Mouse (Mus musculus) thymus, adult 18-20 months (tissue): ENCODE results near the gene Wdr31.
A peak's percentile ranks its signal among the peaks of the same experiment; 100 is the strongest.
"Not testable (repeated sequence)": the region's sequence is repeated elsewhere in the genome, so short reads cannot be mapped to it uniquely, and the experiment has no call there.

Experiments used
- DNase-seq, 2 experiments: peaks; one replicate each; pipeline ENCODE4 v3.0.0; 2022; ENCODE audit warnings: mixed read lengths in 2 of 2

Gene Wdr31

DNA sequence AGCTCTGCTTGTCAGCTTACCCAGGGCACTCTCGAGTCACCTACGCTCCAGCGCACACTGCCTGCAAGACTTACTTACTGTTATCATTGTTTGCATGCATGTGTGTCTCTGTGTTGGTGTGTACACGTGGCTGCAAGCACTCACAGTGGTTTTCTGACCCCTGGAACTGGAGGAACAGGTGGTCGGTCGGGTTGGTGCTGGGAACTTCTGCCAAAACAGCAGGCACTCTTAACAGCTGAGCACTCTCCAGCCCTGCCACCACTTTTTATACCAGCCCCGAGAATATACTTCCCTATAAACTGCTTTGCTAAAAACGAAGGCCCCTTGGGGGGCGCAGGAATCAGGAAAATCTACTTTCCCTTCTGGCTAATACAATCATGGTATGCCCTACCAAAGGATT, 23.5 kb upstream of the Wdr31 start:
- no peak for DNase-seq

DNA sequence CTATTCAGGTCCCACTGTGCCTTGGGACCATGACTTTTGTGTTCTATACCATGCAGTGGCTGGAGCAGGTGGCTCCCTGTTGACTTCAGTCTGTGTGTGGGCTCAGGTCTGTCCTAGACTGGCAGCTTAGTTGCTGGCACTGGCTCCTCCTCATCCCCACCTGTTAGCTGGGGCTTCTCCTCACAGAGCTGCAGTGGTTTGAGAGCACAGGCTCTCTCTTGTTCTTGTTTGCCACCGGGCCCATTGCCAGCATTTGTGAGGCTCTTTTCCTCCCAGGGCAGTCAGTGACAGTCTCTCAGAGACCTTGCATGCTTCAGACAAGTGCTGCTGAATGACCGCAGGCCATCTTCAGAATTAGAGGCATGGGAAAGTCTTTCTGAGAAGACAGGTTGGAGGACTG, 22.0 kb upstream of the Wdr31 start:
- DNase-seq = no peak

DNA sequence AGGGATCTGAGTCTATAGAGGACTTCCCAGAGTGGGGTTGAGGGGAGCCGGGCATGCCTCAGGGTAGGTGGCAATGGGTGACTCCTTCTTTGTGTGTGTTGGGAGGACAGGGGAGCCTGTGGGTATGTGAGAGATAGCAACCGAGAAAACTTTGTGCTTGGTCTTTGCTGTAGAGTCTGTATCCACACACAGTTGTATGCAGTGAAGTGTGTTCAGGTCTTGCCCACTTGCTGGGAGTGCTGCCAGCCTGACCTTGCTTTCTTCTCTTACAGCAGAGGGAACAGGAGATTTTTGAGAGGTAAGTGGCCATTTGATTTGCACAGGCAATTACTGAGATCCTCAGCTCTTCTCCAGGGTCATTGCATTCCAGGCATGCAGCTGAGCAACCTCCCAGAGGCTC, 17.2 kb upstream of the Wdr31 start:
- no peak for DNase-seq

DNA sequence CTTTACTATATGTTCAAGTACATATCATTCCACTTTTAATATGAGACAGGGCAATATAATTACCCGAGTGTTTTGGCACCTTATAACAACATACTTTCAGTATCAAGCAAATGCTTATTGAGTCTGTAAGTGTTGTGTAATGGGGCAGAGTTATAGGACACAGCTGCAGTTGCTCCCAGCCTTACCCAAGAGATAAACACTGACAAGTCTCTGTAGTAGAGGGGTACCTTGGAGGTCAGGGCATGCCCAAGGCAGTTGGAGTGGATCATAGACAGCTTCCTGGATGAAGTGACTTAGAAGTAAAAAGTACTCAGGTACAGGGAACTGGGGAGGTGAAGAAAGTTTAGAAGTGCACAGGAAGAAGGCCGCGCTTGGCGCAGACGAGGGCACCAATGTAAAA, 16.5 kb upstream of the Wdr31 start:
- DNase-seq = no peak

DNA sequence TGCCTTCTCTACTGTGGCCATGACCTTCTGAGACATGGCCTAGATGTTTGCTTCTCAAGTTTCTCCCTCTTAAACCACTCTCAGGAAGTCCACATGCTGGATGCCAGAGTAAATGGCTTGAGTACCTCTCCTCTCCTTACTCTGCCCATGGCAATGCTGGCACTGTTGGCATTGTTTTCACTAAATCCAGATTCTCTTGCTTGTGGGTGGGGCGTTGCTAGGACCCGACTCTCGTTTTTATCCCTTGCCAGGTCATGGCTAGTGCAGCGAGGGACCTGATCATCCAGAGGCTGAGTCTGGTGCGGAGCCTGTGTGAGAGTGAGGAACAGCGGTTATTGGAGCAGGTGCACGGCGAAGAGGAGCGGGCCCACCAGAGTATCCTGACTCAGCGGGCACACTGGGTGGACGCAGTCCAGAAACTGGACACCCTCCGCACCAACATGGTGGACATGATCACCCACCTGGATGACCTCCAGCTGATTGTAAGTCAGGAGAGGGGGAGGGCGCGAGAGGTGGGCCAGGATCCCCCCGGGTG, 15.5 kb upstream of the Wdr31 start:
- DNase-seq = no peak

DNA sequence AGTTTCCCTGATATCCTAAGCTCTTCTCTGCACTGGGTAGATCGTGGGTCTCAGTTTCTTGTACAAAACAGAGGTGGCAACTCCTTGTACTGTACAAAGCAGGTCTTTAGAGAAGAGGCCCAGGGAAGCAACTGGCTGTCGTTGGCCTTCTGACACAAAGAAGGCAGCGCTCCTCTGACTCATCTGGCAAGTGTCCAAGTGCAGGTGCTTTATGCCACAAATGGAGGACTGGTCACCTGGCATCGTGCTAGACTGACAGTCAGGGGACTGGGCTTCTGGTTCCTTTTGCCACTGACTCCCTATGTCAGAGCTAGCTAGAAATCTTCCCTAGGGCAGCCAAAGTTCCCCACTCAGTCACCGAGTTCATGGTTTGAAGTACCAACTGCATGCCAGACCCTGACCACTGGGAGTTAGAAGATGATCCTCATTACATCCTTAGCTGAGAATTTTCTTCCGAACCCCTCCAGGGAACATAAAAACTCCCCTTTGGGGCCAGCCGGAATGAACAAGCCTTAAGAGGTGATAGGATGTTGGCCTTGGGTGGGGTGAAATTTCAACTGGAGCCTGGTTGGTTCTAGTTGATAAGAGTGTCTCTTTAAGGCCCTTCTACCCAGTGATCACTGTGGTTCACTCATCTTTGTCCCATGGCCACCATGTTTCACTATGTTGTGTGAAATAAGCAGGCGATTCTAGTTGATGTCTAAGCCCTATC, 14.9 kb upstream of the Wdr31 start:
- DNase-seq = no peak

DNA sequence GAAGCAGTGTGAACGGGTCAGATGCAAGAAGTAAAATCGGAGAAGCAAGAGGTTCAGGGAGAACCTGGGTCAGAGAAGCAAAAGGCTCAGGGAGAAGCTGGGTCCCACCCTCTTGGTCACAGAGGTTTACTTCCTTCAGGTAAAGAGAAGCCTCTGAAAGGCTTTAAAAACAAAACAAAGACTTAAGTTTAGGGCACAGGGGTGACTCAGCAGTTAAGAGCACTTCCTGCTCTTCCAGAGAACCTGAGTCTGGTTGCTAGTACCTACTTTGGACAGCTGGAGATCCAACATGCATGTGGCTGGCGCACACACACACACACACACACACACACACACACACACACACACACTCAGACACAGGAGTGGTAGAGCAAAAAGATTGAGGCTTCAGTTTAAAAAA, 14.2 kb upstream of the Wdr31 start:
- DNase-seq = no peak

DNA sequence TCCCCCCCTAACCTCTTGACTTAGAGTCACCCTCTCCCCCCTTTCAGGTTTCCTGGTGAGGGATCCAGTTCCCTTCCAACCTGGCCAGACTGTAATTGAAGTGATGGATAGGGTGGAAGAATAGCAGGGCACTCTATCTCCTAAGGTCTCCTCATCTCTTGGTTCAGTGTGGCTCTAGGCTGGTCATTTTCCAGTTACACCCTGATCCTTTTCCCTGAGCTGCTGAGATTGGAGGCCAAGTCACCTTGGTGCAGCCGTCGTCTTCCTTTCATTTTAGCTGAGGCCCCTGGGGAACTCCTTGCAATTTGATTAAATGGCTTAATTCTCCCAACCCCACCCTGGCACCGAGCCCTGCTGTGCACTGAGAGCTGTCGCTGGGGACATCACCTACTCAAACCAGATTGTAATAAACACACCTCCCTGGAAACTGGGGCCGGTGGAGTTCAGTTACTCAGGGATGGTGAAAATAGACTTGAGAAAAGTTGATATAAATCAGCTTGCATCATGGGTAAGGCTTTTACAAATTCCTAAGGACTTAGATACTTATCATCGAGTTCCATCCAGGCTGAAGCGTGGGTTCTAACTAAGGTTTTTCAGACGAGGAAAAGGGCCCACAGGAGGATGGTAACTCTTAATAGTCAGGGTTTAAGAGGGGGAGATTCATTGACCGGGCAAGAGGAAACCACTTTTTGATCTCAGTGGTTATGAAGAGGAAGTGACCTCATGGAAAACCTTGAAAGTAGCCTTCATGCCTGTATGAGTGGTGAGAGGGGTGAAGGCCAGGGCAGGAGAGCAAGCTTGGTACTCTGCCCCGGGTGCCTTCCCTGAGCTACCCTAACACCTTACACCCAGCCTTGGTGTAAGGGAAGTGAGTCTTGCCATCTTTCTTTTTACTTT, 10.3 kb upstream of the Wdr31 start:
- no peak for DNase-seq

DNA sequence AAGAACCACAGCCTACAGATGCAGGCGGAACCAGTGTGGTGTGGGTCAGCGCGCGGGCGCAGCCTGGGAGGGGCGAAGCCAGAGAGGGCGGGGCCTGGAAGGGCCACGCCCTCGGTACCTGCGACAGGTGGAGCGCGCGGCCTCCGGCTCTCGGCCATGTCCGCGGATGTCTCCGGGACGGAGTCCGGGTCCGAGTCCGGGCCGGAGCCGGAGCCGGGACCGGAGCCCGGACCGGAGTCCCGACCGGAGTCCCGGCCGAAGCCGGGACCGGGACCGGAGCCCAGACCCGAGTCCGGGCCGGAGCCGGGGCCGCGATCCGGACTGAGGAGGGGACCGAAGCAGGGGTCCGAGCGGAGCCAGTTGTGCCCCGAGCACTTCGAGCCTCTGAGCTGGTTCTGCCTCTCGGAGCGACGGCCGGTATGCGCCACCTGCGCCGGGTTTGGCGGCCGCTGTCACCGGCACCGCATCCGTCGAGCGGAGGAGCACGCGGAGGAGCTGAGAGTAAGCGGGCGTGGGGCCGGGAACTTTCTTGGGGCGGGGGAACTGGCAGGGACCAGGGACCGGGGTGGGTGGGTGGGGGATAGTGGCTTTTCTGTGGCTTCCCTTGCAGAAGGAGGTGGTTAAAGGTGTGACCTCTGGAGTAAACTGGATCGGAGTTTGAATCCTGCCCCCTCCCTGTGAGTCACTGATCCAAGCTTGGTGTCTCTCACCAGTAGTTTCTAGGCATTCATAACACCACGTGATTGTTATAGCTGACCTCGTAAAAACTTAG, 9.4 kb upstream of the Wdr31 start, which contains the start of gene Bspry:
Gene Bspry, plus strand, starts transcription at position 117 of the 772 bp plus-strand sequence.
- DNase-seq = peak; percentile 38 to 41

DNA sequence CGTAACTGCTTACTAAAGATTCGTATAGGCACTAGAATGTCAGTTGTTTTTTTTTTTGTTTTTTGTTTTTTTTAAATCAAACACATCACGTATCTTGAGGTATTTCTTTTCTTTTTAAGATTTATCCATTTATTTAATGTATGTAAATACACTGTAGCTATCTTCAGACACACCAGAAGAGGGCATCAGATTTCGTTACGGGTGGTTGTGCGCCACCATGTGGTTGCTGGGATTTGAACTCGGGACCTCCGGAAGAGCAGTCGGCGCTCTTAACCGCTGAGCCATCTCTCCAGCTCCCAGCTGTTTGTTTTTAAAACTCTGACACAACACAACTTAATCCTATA, 8.9 kb upstream of the Wdr31 start:
- DNase-seq = not testable (repeated sequence)

DNA sequence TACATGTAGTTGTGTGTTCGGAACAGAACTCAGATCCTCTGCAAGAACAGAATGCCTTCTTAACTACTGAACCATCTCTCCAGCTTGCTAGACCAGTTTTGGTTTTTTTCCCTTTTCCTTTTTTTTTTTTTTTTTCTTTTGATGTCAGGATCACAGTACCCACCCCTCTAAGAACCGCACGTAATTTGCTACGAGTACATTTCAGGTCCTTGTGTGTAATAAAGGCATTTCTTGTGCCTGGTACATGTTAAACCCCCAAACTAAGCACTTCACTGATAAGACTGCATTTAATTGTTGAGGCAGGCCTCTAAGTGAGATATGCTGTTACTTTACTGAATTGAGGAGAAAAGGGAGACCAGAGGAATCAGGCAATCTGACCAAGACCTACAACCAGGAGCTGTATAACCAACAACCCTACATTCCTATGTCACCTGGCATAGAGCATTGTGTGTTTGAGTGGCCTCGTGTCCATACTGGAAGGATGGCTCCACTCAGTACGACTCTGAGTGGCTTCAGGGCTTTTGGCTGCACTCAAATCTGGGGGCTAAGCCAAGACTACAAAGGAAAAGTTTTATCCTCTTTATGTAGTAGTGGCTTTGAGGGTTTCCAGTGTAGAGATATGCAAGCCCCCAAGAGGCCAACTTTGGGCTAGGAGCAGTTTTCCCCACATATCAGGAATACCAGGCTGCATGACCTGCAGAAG, 7.0 kb upstream of the Wdr31 start:
- DNase-seq = no peak

DNA sequence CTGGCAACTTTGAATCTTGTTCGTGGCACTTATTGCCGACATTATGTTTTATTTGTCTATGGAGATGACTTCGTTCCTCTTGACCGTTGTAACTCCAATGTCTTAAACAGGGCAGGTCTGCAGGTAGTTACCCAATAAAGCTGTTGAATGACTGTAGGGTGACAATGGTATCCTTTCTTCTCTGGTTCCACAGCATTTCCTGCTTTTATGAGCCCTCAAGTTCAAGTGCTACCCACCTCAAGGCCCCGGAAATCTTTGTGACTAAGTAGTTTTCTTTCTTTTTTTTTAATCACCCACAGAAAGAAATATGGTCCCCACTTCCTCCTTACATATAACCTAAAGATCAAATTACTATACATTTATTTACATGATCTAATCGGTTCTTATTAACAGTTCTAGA, 5.1 kb upstream of the Wdr31 start:
- DNase-seq = no peak

DNA sequence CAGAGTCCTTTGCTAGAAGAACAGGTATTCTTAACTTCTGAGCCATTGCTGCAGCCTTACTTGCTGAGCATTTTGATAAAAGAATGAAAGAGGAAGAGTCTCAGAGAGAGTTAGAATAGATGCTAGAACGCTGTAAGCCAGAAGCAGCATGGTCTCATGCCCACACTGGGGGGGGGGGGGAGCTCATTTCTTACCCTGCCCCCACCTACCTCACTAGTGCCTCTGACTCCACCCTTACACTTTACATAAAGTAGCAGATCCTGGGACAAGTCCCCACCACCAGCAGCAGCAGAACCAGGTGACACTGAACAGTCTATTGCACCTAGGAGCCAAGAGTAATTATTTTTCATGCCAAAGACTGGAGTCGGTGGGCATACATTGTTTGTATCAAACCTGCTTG, 4.4 kb upstream of the Wdr31 start:
- DNase-seq = no peak

DNA sequence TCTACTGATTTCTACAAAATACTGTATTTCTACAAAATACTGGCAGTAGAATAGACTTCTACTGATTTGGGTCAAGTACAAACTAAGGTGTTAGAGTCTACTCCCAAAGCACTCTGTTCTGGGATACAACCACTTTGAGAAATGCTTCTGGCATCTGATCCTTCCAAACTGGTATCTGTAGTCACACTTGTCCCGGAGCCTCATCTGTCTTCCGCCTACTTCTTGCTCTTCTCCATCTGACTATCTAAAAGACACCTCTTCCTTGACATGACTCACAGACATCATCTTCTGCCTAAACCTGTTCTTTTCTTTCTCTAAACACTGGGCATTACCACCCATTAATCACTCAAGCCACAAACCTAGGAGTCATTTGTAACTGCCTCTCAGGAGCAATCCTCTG, 1.4 kb upstream of the Wdr31 start:
- no peak for DNase-seq

DNA sequence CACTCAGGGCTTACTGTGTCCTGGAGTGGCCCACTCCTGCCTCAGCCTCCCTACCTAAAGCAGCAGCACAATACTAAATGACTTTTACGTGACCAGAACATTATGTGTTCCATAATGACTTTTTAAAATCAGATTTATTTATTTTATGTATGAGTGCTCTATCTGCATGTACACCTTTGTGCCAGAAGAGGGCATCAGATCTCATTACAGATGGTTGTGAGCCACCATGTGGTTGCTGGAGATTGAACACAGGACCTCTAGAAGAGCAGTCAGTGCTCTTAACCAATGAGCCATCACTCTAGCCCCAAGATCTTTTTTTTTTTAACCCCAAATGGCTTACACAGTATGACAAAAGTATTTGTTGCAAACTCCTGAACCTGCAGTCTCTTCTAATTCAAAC, 2.5 kb downstream of the Wdr31 start:
- DNase-seq = no peak

DNA sequence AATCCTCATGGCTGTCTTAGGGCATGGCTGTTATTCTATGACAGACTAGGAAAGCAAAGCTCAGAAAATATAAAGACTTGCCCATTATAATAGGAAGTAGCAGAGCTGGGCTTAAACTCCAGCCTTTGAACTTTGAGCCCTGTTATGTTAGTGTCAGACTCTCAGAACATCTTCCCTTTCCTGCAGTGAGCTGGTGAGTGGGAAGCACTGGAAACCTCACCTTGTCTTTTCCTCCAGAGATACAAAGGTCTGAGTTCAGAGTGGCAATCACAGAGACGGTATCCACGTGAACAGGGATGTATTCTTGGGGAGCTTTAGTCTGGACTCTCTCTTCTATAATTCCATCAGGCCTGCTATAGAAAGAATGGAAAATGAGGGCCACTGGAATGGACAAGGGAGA, 7.6 kb downstream of the Wdr31 start:
- DNase-seq = no peak

DNA sequence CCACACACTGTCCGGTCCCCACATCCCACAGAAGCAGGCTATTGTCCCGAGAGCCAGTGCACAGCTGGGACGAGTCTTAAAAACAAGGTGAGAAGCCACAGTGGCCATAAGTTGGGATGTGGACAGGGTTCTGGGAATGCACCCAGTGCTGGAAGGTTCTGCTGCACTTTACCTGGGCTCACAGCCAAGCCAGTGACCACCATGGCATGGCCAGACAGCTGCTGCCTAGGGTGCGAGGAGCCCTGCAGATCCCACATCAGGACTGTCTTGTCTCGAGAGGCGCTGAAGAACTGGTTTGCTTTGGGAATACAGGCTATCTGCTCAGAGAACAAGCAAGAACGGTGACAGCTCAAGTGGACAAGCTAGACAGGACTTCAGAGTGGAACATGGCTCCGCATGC, 10.3 kb downstream of the Wdr31 start:
- no peak for DNase-seq

DNA sequence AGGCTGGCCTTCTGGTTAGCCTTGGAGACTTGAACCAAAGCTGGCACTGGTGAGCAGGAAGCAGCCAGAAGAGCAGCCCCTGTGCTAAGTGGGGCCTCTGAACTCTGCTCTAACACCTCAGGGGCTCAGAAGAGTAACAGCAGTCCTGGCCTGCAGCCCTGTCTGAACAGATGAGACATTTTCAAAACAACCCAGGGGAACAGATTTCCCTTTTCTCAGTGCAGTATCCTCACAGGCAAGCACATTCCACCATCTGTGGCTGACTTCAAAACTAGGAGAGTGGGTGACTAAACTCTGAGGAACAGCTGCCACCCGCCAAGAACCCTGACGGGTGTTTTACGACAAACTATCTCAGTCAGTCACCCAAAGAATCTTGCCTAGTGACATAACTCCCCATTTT, 11.6 kb downstream of the Wdr31 start:
- DNase-seq = no peak

DNA sequence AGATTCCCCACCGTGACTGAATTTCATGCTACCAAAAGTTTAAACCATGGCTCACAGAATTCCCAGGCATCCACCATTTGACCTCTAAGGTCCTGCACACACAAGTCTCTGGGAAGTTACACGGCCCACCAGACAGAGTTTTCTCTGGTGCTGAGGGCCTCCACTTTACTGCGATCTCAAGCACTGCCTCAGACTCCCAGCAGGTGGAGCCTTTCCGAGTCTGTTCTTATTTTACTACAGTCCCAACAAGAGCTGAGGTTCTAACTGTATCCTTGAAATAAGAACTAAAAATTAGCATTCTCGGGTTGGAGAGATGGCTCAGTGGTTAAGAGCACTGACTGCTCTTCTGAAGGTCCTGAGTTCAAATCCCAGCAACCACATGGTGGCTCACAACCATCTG, 15.7 kb downstream of the Wdr31 start:
- DNase-seq = no peak

DNA sequence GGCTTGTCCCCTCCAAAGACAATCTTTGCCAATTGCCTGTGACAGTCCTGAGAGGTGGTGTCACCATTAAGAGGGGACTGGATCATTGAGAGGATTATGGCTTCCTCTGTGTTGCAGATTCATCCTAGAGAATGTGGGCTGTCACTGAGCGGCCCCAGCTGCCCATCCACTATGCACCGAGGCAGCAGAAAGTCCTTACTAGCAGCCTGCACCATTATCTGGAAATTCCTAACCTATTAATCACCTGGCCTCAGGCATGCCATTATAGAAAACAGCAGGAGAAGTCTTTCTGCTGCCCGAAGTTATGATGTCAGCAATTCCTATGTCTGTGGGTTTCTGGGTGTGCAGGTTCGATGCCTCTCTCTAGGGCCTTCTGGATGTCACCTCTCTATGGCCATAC, 29.7 kb downstream of the Wdr31 start:
- DNase-seq = no peak

DNA sequence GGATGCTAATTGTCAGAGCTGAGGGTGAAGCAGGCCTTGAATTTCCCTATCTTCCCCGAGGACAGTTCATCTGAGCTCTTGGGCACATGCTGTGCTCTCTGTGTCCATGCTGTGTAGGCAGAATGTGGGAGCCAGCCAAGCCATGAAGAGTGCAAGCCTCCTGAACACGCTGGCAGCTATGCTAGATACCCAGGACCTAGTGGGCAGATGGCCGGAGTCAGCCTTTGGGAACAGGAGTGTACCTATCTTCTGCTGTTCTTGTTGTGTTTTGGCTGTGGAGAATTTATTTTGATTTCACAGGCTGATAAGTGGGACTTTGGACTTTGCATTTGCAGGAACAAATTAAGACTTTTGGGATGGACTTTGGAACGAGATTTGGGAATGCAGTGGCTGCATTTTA, 30.2 kb downstream of the Wdr31 start:
- no peak for DNase-seq

DNA sequence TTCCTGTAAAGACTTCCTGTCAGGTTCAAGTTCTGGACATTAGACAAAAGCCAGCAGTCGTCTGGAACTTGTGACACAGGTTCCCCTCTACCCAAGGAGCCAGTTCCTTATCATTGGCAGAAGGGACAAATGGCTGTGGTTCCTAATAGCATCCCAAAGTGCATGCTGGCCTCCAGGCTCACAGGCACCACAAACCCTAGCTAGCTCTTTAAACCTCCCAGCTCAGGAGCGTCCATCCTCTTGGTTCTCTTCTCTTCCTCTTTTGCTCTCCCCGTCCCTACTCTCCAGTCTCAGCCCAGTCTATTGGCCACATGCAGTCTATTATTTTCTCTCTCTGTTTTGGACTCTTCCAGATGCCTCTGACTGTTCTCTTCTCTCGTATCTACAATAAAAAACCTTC, 30.9 kb downstream of the Wdr31 start:
- no peak for DNase-seq

DNA sequence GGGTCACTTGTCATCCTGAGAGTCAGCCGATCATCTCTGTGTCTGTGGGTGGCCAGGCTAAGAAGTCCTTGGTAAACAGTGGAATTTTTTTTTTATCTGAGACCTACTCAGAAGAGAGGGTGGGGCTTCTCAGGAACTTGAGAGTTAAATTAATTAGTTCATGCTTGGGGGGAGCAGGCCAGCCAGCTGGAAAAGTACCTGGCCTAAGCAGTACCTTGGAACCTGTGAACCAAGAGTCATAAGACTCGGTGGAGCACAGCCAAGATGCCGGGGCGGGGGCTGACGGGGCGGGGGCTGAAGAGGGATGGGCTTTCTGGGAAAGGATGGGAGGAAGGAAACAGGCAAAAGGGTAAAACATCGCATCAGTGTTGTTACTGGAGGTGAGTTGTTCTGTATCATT, 32.8 kb downstream of the Wdr31 start:
- DNase-seq = no peak
